Mouse (Mus musculus) MEL (cell line): ENCODE measurements around the gene Slc44a3. TPM values are rescaled to one million over a fixed set of nuclear protein-coding genes. Genes with fewer than 3 reads are reported as not detected.

ENCODE experiments used
- DNase-seq: peaks from one replicate; pipeline ENCODE4 v3.0.0; 2011; ENCODE audit warnings: low read depth, low spot score
- H3K27ac ChIP-seq: 2 replicates; pipeline ENCODE4 v1.5.1; 2012; ENCODE audit warnings: low read depth, mild to moderate bottlenecking, control low read depth, low read length, moderate library complexity; ENCODE audit not compliant: control insufficient read depth
- H3K27me3 ChIP-seq, 2 experiments: fragments of 150-350 bp in 1 of 2; sonication (generic) in 1 of 2; 2 replicates each; pipeline ENCODE4 v1.6.1; 2012; ENCODE audit warnings: low read length in 2 of 2, mild to moderate bottlenecking in 2 of 2, improper control_type of control experiment in 1 of 2, moderate library complexity in 1 of 2; ENCODE audit not compliant: insufficient read depth in 2 of 2, control insufficient read depth in 1 of 2
- H3K36me3 ChIP-seq, 2 experiments: 2 replicates each; pipeline ENCODE4 v1.6.1; 2012 to 2014; ENCODE audit warnings: low read length in 2 of 2, improper control_type of control experiment in 1 of 2, inconsistent platforms in 1 of 2, mild to moderate bottlenecking in 1 of 2; ENCODE audit not compliant: insufficient read depth in 2 of 2, control insufficient read depth in 1 of 2
- H3K4me1 ChIP-seq, 2 experiments: fragments of 150-350 bp in 1 of 2; sonication (generic) in 1 of 2; 2 replicates each; pipeline ENCODE4 v1.6.1; 2012; ENCODE audit warnings: low read length in 2 of 2, improper control_type of control experiment in 1 of 2, mild to moderate bottlenecking in 1 of 2; ENCODE audit not compliant: insufficient read depth in 2 of 2, control insufficient read depth in 1 of 2
- H3K4me3 ChIP-seq, 2 experiments: fragments of 150-350 bp in 1 of 2; sonication (generic) in 1 of 2; 2 replicates each; pipeline ENCODE4 v1.5.1; 2012; ENCODE audit warnings: low read depth in 2 of 2, low read length in 2 of 2, mild to moderate bottlenecking in 2 of 2, moderate library complexity in 2 of 2, control low read depth in 1 of 2, improper control_type of control experiment in 1 of 2; ENCODE audit not compliant: control insufficient read depth in 1 of 2, insufficient read depth in 1 of 2
- H3K79me2 ChIP-seq: 2 replicates; pipeline ENCODE4 v1.6.1; 2012; ENCODE audit warnings: mild to moderate bottlenecking, low read length, moderate library complexity; ENCODE audit not compliant: control insufficient read depth, poor library complexity, insufficient read depth
- H3K9ac ChIP-seq: 2 replicates; pipeline ENCODE4 v1.6.1; 2012; ENCODE audit warnings: low read depth, mild to moderate bottlenecking, control low read depth, low read length, moderate library complexity; ENCODE audit not compliant: control insufficient read depth, poor library complexity, severe bottlenecking
- H3K9me3 ChIP-seq: fragments of 150-350 bp; sonication (generic); replicated peaks from 2 replicates; pipeline ENCODE4 v1.6.1; 2012; ENCODE audit warnings: mild to moderate bottlenecking, low read length, improper control_type of control experiment, moderate library complexity; ENCODE audit not compliant: insufficient read depth
- CHD2 ChIP-seq: IDR thresholded peaks from 2 replicates; pipeline ENCODE4 v1.6.1; 2011; ENCODE audit warnings: low read length, improper control_type of control experiment
- E2F4 ChIP-seq: IDR thresholded peaks from 2 replicates; pipeline ENCODE4 v1.6.1; 2011; ENCODE audit warnings: low read depth, low read length, improper control_type of control experiment, borderline replicate concordance
- ELF1 ChIP-seq: IDR thresholded peaks from 2 replicates; pipeline ENCODE4 v1.6.1; 2014; ENCODE audit warnings: low read depth, mild to moderate bottlenecking, inconsistent platforms, low read length, improper control_type of control experiment, moderate library complexity
- EP300 ChIP-seq, 2 experiments: IDR thresholded peaks; 2 replicates each; pipeline ENCODE4 v1.6.1; 2011; ENCODE audit warnings: improper control_type of control experiment in 2 of 2, low read length in 2 of 2, low read depth in 1 of 2, mild to moderate bottlenecking in 1 of 2
- GABPA ChIP-seq: IDR thresholded peaks from 2 replicates; pipeline ENCODE4 v1.6.1; 2012; ENCODE audit warnings: low read depth, mild to moderate bottlenecking, inconsistent platforms, low read length, improper control_type of control experiment, moderate library complexity
- JUND ChIP-seq: IDR thresholded peaks from 2 replicates; pipeline ENCODE4 v1.6.1; 2011; ENCODE audit warnings: low read depth, mild to moderate bottlenecking, improper control_type of control experiment, low read length
- MYC ChIP-seq: IDR thresholded peaks from 2 replicates; pipeline ENCODE4 v1.6.1; 2011; ENCODE audit warnings: low read depth, mild to moderate bottlenecking, low read length, improper control_type of control experiment, moderate library complexity
- POLR2AphosphoS2 ChIP-seq: IDR thresholded peaks from 2 replicates; pipeline ENCODE4 v1.6.1; 2011; ENCODE audit warnings: low read length, improper control_type of control experiment
- RCOR1 ChIP-seq: IDR thresholded peaks from 2 replicates; pipeline ENCODE4 v1.6.1; 2012; ENCODE audit warnings: low read depth, mild to moderate bottlenecking, inconsistent platforms, low read length, improper control_type of control experiment
- SMC3 ChIP-seq: IDR thresholded peaks from 2 replicates; pipeline ENCODE4 v1.6.1; 2011; ENCODE audit warnings: low read depth, low read length, improper control_type of control experiment
- TAL1 ChIP-seq: IDR thresholded peaks from 2 replicates; pipeline ENCODE4 v1.6.1; 2012; ENCODE audit warnings: mild to moderate bottlenecking, inconsistent platforms, low read length, moderate library complexity, mixed read lengths
- TBP ChIP-seq: IDR thresholded peaks from 2 replicates; pipeline ENCODE4 v1.8.0; 2011; ENCODE audit warnings: low read depth, low read length, improper control_type of control experiment
- USF1 ChIP-seq: IDR thresholded peaks from 2 replicates; pipeline ENCODE4 v1.6.1; 2014; ENCODE audit warnings: low read depth, mild to moderate bottlenecking, inconsistent platforms, low read length, improper control_type of control experiment, moderate library complexity
- ZC3H11A ChIP-seq: IDR thresholded peaks from 2 replicates; pipeline ENCODE4 v1.6.1; 2012; ENCODE audit warnings: low read depth, mild to moderate bottlenecking, inconsistent platforms, low read length, improper control_type of control experiment
- ZNF384 ChIP-seq: IDR thresholded peaks from 2 replicates; pipeline ENCODE4 v1.6.1; 2012; ENCODE audit warnings: low read depth, mild to moderate bottlenecking, inconsistent platforms, low read length, improper control_type of control experiment
- polyA plus RNA-seq, 2 experiments: library from polyadenylated mRNA; stranded (reverse) in 1 of 2; unstranded in 1 of 2; fragments of >175 nt in 1 of 2; fragments of >200 nt in 1 of 2; gene quantifications; 2 replicates each; pipeline versions ENCODE4 v1.2.1 to v1.2.4; 2012; ENCODE audit warnings: low replicate concordance in 2 of 2, low read depth in 1 of 2; ENCODE audit not compliant: insufficient read length in 2 of 2, insufficient read depth in 1 of 2, missing spikeins in 1 of 2
- total RNA-seq: library from RNA; depleted of rRNA; stranded (reverse); fragments of 300-350 nt; gene quantifications from 2 replicates; pipeline ENCODE4 v1.2.3, GENCODE M21; 2012

The Slc44a3 gene
- total and polyA plus RNA-seq, 3 experiments = 0.08 to 0.11 TPM; not detected in 1

DNA sequence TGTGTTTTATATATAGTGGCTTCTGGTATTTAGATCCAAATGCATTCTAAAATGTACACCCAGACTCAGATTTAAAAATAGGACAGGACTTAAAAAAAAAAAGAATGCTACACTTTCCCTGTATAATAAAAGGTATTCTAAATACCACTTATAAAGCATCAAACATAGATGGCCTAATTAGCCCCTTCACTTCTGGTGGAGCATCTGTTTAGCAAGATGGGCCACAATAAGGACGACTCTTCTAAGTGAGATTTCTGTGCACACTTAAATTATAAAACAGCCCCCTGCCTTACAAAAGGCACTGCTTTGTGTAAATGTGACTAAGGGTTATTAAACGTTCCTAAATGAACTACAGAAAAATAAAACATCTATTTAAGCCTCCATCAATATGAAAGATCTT lies 47.0 kb downstream of the Slc44a3 start:
- Histone ChIP-seq H3K79me2 (no peaks in the 10 kb centered on the region), H3K4me3 (no peak overlapping the region), H3K36me3 (no peaks in the 10 kb centered on the region), H3K27me3 (no peaks in the 10 kb centered on the region), H3K9ac (no peak overlapping the region), H3K4me1 (peaks cover 0 to 3% of the 10 kb centered on the region in 2 experiments; a peak in 1 of 4 replicates), H3K9me3 (no peaks in the 10 kb centered on the region), H3K27ac (no peak overlapping the region)
- no peak for TF ChIP-seq EP300 (IDR thresholded peaks at IDR 0.05; ENCODE audit: low read depth in 1 of 2, low read length in 2 of 2)
- no peak for TF ChIP-seq POLR2AphosphoS2
- no peak for TF ChIP-seq MYC
- TF ChIP-seq SMC3 = no peak
- TF ChIP-seq TAL1 = no peak
- no peak for DNase-seq

- Histone ChIP-seq H3K36me3 (no peaks in the 10 kb centered on the region), H3K9me3 (no peaks in the 10 kb centered on the region), H3K9ac (no peak overlapping the region), H3K27me3 (no peaks in the 10 kb centered on the region), H3K4me3 (no peak overlapping the region), H3K79me2 (no peaks in the 10 kb centered on the region), H3K4me1 (peaks cover 0 to 3% of the 10 kb centered on the region in 2 experiments; a peak in 1 of 4 replicates), H3K27ac (no peak overlapping the region)
- no peak for TF ChIP-seq E2F4
- TF ChIP-seq ZC3H11A = no peak
- no peak for DNase-seq
Observed at GRCm38 (mm10) chr3:121483266-121484161, 48.7 kb downstream of the Slc44a3 start.

- Histone ChIP-seq H3K36me3 (no peaks in the 10 kb centered on the region), H3K27ac (no peak overlapping the region)
Observed at GRCm38 (mm10) chr3:121481564-121481963, 50.6 kb downstream of the Slc44a3 start.

More at GRCm38 (mm10) chr3:121481564-121481963, 50.6 kb downstream of the Slc44a3 start:
- H3K79me2 ChIP-seq = no peaks in the 10 kb centered on the region
- TF ChIP-seq ZNF384 (no peak), E2F4 (no peak), RCOR1 (no peak), JUND (no peak), EP300 (IDR thresholded peaks at IDR 0.05; ENCODE audit: low read depth in 1 of 2, low read length in 2 of 2) (no peak), USF1 (no peak), TBP (no peak), MYC (no peak), GABPA (no peak), ELF1 (no peak), CHD2 (no peak)
- H3K9me3 ChIP-seq = no peaks in the 10 kb centered on the region
- no peak overlapping the region for H3K4me3 ChIP-seq
- no peak overlapping the region for H3K9ac ChIP-seq
- DNase-seq = no peak
- H3K4me1 ChIP-seq = peaks cover 0 to 3% of the 10 kb centered on the region in 2 experiments; a peak in 2 of 4 replicates
- no peaks in the 10 kb centered on the region for H3K27me3 ChIP-seq
